25 mouse cellular contexts compared by ENCODE assay signal in the genomic region with DNA sequence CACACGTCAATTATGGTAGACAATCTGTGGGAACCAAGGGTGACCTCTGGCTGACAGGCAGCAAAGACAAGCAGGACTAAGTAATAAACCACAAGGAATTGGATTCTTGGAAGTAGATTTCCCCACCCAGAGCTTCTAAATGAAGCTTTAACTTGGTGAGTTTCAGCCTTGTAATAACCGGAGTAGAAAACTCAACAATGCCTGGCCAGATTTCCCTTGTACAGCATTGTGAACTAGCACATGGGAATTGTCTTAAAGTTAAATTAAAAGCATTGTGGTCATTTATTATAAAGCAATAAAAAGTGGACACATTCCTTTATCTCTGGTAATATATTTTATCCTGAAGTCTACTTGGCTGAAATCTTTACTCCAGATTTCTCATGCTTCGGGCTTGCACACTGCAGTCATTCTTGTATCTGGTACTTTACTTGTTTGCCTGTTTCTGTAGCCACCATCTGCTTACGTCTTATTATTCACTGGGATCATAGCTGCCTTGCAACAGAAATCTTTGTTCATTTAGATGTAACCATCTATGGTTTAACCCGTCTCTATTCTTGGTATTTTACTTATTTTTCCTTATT. TPM values are rescaled to one million over a fixed set of nuclear protein-coding genes. Genes with fewer than 3 reads are reported as not detected.
DNase-seq lines count a peak whose midpoint lies in the region; ATAC-seq and TF ChIP-seq lines count a peak whose summit lies in the region.
"Had no signal": no experiment of that assay in that cellular context is flagged by ENCODE, and none has a peak within 500 bp of the region (broad histone marks: within the 10 kb centered on the region; RNA-seq: fewer than 3 reads in every experiment).

No protein-coding gene starts in this region.

- no peaks in the 10 kb centered on the region for H3K9me3 ChIP-seq in forebrain, embryonic 14.5 days (replicated peaks; ENCODE audit: control insufficient read depth, low read length)
- H3K9me3 ChIP-seq in forebrain, embryonic 15.5 days = no peaks in the 10 kb centered on the region
- no peaks in the 10 kb centered on the region for H3K9me3 ChIP-seq in kidney, postnatal 0 days (replicated peaks; ENCODE audit: low read length)
- H3K9me3 ChIP-seq in limb, embryonic 11.5 days (ENCODE audit: control insufficient read depth, low read length) = no peaks in the 10 kb centered on the region
- no peaks in the 10 kb centered on the region for H3K9me3 ChIP-seq in stomach, embryonic 15.5 days
- H3K9me3 ChIP-seq: embryonic facial prominence, embryonic 15.5 days; heart, embryonic 12.5 days; hindbrain, embryonic 10.5 days; midbrain, embryonic 13.5 days; neural tube, embryonic 12.5 days had no signal

- H3K9ac ChIP-seq in forebrain, embryonic 14.5 days (ENCODE audit: low read length) = no peak overlapping the region
- H3K9ac ChIP-seq in forebrain, embryonic 15.5 days (replicated peaks) = no peak overlapping the region
- no peak overlapping the region for H3K9ac ChIP-seq in kidney, postnatal 0 days (ENCODE audit: low read depth, low read length)
- no peak overlapping the region for H3K9ac ChIP-seq in limb, embryonic 11.5 days (ENCODE audit: low read length)
- no peak overlapping the region for H3K9ac ChIP-seq in stomach, embryonic 15.5 days
- H3K9ac ChIP-seq: embryonic facial prominence, embryonic 15.5 days; heart, embryonic 12.5 days; liver, embryonic 14.5 days; midbrain, embryonic 13.5 days; neural tube, embryonic 12.5 days had no signal

- H3K36me3 ChIP-seq in forebrain, embryonic 14.5 days (ENCODE audit: control insufficient read depth, insufficient read depth, low read length) = no peaks in the 10 kb centered on the region
- H3K36me3 ChIP-seq in forebrain, embryonic 15.5 days = no peaks in the 10 kb centered on the region
- no peaks in the 10 kb centered on the region for H3K36me3 ChIP-seq in kidney, postnatal 0 days (ENCODE audit: insufficient read depth, low read length)
- H3K36me3 ChIP-seq in limb, embryonic 11.5 days (ENCODE audit: control insufficient read depth, insufficient read depth, low read length) = no peaks in the 10 kb centered on the region
- no peaks in the 10 kb centered on the region for H3K36me3 ChIP-seq in stomach, embryonic 15.5 days
- H3K36me3 ChIP-seq: embryonic facial prominence, embryonic 15.5 days; heart, embryonic 12.5 days; hindbrain, embryonic 10.5 days; midbrain, embryonic 13.5 days; neural tube, embryonic 12.5 days had no signal

- peaks cover 11% of the 10 kb centered on the region; the same call in 1 of the 2 replicates for H3K4me1 ChIP-seq in forebrain, embryonic 14.5 days (ENCODE audit: control insufficient read depth, insufficient read depth, low read length)
- H3K4me1 ChIP-seq in forebrain, embryonic 15.5 days = peaks cover 25% of the 10 kb centered on the region
- no peaks in the 10 kb centered on the region; the same call in 1 of the 2 replicates for H3K4me1 ChIP-seq in kidney, postnatal 0 days (replicated peaks; ENCODE audit: insufficient read depth, low read length)
- H3K4me1 ChIP-seq in limb, embryonic 11.5 days (ENCODE audit: control insufficient read depth, insufficient read depth, low read length) = peaks cover 28% of the 10 kb centered on the region
- peaks cover 7% of the 10 kb centered on the region; the same call in 1 of the 2 replicates for H3K4me1 ChIP-seq in stomach, embryonic 15.5 days

- no peak for TF ChIP-seq CTCF in kidney, postnatal 0 days (IDR thresholded peaks at IDR 0.05; ENCODE audit: low read depth)

- H3K4me2 ChIP-seq in forebrain, embryonic 14.5 days (ENCODE audit: low read length) = no peak overlapping the region
- no peak overlapping the region for H3K4me2 ChIP-seq in forebrain, embryonic 15.5 days (replicated peaks)
- no peak overlapping the region; the same call in 1 of the 2 replicates for H3K4me2 ChIP-seq in kidney, postnatal 0 days (ENCODE audit: low read length)
- H3K4me2 ChIP-seq in limb, embryonic 11.5 days (ENCODE audit: low read depth, severe bottlenecking) = no peak overlapping the region
- H3K4me2 ChIP-seq in stomach, embryonic 15.5 days = no peak overlapping the region
- H3K4me2 ChIP-seq: embryonic facial prominence, embryonic 15.5 days; heart, embryonic 12.5 days; midbrain, embryonic 13.5 days; neural tube, embryonic 12.5 days had no signal

- 66% methylated on average over 5 of the region's 5 CpGs for WGBS in forebrain, embryonic 14.5 days
- 56% methylated on average over 5 of the region's 5 CpGs for WGBS in forebrain, embryonic 15.5 days
- 49% methylated on average over 5 of the region's 5 CpGs for WGBS in kidney, postnatal 0 days
- 47% methylated on average over 5 of the region's 5 CpGs for WGBS in limb, embryonic 11.5 days
- 62% methylated on average over 5 of the region's 5 CpGs for WGBS in stomach, embryonic 15.5 days

- 0 out of 2 replicates have a peak, but pooled peaks have one; percentile 29 for ATAC-seq in forebrain, embryonic 14.5 days
- ATAC-seq in forebrain, embryonic 15.5 days (replicated peaks) = no peak
- no peak; the same call in 1 of the 2 replicates for ATAC-seq in kidney, postnatal 0 days (replicated peaks; ENCODE audit: low FRiP score, low read depth)
- ATAC-seq in limb, embryonic 11.5 days (ENCODE audit: insufficient number of reproducible peaks, low FRiP score, low TSS enrichment, low read depth) = no peak
- no peak for ATAC-seq in stomach, embryonic 15.5 days (ENCODE audit: insufficient read depth, low FRiP score, low read depth)
- ATAC-seq: hindbrain, embryonic 16.5 days; intestine, postnatal 0 days; midbrain, embryonic 13.5 days had no signal

- no peak overlapping the region for H3K4me3 ChIP-seq in forebrain, embryonic 14.5 days (ENCODE audit: low read depth, low read length)
- no peak overlapping the region for H3K4me3 ChIP-seq in forebrain, embryonic 15.5 days
- H3K4me3 ChIP-seq in kidney, postnatal 0 days (replicated peaks; ENCODE audit: low read depth, low read length) = no peak overlapping the region
- no peak overlapping the region for H3K4me3 ChIP-seq in limb, embryonic 11.5 days (ENCODE audit: low read depth, low read length)
- H3K4me3 ChIP-seq in stomach, embryonic 15.5 days (replicated peaks) = no peak overlapping the region
- H3K4me3 ChIP-seq: embryonic facial prominence, embryonic 15.5 days; heart, embryonic 12.5 days; hindbrain, embryonic 10.5 days; left cerebral cortex, adult 2 months; megakaryocyte, embryonic 14.5 days; midbrain, embryonic 13.5 days; neural tube, embryonic 12.5 days had no signal

- H3K27ac ChIP-seq in forebrain, embryonic 14.5 days (ENCODE audit: low read depth, low read length) = no peak overlapping the region
- no peak overlapping the region for H3K27ac ChIP-seq in forebrain, embryonic 15.5 days (replicated peaks)
- H3K27ac ChIP-seq in kidney, postnatal 0 days = peak overlapping the region; percentile 58; the same call in 1 of the 2 replicates
- H3K27ac ChIP-seq in limb, embryonic 11.5 days (replicated peaks; ENCODE audit: low read depth, low read length) = peak overlapping the region; percentile 37; the same call in 1 of the 2 replicates
- H3K27ac ChIP-seq in stomach, embryonic 15.5 days = peak overlapping the region; percentile 44; the same call in 1 of the 2 replicates
- H3K27ac ChIP-seq: embryonic facial prominence, embryonic 15.5 days; hindbrain, embryonic 10.5 days; left cerebral cortex, adult 2 months; liver, embryonic 14.5 days; midbrain, embryonic 13.5 days; neural tube, embryonic 12.5 days had no signal

- H3K27me3 ChIP-seq in forebrain, embryonic 14.5 days (replicated peaks; ENCODE audit: control insufficient read depth, insufficient read depth, low read length) = no peaks in the 10 kb centered on the region
- no peaks in the 10 kb centered on the region for H3K27me3 ChIP-seq in forebrain, embryonic 15.5 days
- no peaks in the 10 kb centered on the region for H3K27me3 ChIP-seq in kidney, postnatal 0 days (ENCODE audit: insufficient read depth, low read length)
- no peaks in the 10 kb centered on the region for H3K27me3 ChIP-seq in limb, embryonic 11.5 days (ENCODE audit: control insufficient read depth, insufficient read depth, low read length)
- H3K27me3 ChIP-seq in stomach, embryonic 15.5 days (replicated peaks) = no peaks in the 10 kb centered on the region
- H3K27me3 ChIP-seq: embryonic facial prominence, embryonic 15.5 days; heart, embryonic 12.5 days; midbrain, embryonic 13.5 days; neural tube, embryonic 12.5 days had no signal

- peak; percentile 30 for DNase-seq in forebrain, embryonic 14.5 days (ENCODE audit: low spot score)
- peak; percentile 92 for DNase-seq in kidney, postnatal 0 days (ENCODE audit: low spot score)
- no peak for DNase-seq in kidney, adult 18-20 months
- DNase-seq in limb, embryonic 11.5 days (ENCODE audit: low spot score) = no peak
- no peak for DNase-seq in spleen, adult 18-20 months
- no peak for DNase-seq in right cerebral cortex, postnatal 36 days (ENCODE audit: low spot score in 2 of 2)
- DNase-seq: adrenal gland, postnatal 14 days; cerebellum, adult 2 months; gastrocnemius, postnatal 25 days; heart, adult 18-20 months; heart, postnatal 10 days; left cerebral cortex, postnatal 4 days; right cerebral cortex, postnatal 14 days had no signal

RNA-seq across cellular contexts. Expression of a gene that starts 8.4 kb away (rescaled TPM):
- polyA plus RNA-seq in forebrain, embryonic 14.5 days (2014; fragmentation: Nextera tagmentation; extraction: Ambion mirVana) = 409 and 464 TPM in 2 replicates
- 313 and 315 TPM in 2 replicates for polyA plus RNA-seq in forebrain, embryonic 15.5 days (2015; fragmentation: Nextera tagmentation; extraction: Ambion mirVana)
- polyA plus RNA-seq in kidney, postnatal 0 days (2015; fragmentation: Nextera tagmentation; extraction: Ambion mirVana) = 1,049 and 1,099 TPM in 2 replicates
- polyA plus RNA-seq in limb, embryonic 11.5 days (2014; fragmentation: Nextera tagmentation; extraction: Ambion mirVana) = 2,834 and 2,987 TPM in 2 replicates
- polyA plus RNA-seq in stomach, embryonic 15.5 days (2015; fragmentation: Nextera tagmentation; extraction: Ambion mirVana) = 780 and 950 TPM in 2 replicates

RNA-seq across cellular contexts. Expression of a gene that starts 21.4 kb away (rescaled TPM):
- polyA plus RNA-seq in forebrain, embryonic 14.5 days (2014; fragmentation: Nextera tagmentation; extraction: Ambion mirVana) = 15.6 and 16.6 TPM in 2 replicates
- 14.9 and 17.3 TPM in 2 replicates for polyA plus RNA-seq in forebrain, embryonic 15.5 days (2015; fragmentation: Nextera tagmentation; extraction: Ambion mirVana)
- polyA plus RNA-seq in kidney, postnatal 0 days (2015; fragmentation: Nextera tagmentation; extraction: Ambion mirVana) = 11.9 and 12.1 TPM in 2 replicates
- polyA plus RNA-seq in limb, embryonic 11.5 days (2014; fragmentation: Nextera tagmentation; extraction: Ambion mirVana) = 43.2 and 48.9 TPM in 2 replicates
- 10.0 and 11.5 TPM in 2 replicates for polyA plus RNA-seq in stomach, embryonic 15.5 days (2015; fragmentation: Nextera tagmentation; extraction: Ambion mirVana)

Comparison
In these comparisons a context has a peak if more than half of its experiments do, and no peak if none do; other contexts are left out.
1. DNase-seq: peak in forebrain, embryonic 14.5 days (single experiment) and kidney, postnatal 0 days (single experiment); none in kidney, adult 18-20 months (single experiment), limb, embryonic 11.5 days (single experiment), spleen, adult 18-20 months (0 of 2) and right cerebral cortex, postnatal 36 days (0 of 2).
2. H3K27ac ChIP-seq: peak in kidney, postnatal 0 days (single experiment), limb, embryonic 11.5 days (single experiment) and stomach, embryonic 15.5 days (single experiment); none in forebrain, embryonic 14.5 days (single experiment) and forebrain, embryonic 15.5 days (single experiment).